Mouse (Mus musculus) T-cell, adult 2 months (primary cell): ENCODE data around the gene March1.

Source experiments
- DNase-seq: peaks from one replicate; pipeline ENCODE4 v3.0.0; 2022; ENCODE audit warnings: low spot score

March1 gene

DNA sequence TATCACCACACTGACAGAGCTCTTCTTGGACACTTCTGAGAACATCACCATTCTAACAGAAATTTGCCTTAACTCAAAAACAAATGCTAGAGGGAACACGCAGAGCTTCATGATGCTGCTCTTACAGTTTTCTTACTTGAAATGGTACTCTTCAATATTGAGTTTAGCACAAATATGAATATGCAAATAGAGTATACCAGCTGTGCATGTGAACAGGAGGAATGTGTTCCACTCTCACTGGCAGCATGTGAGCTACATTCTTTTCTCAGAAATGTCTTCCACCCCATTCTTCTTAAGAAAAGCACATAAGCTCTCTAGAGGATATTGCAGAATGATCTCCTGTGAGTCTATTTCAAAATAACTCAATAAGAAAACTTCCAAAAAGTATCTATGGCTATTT is 370.0 kb downstream of the March1 start:
- no peak for DNase-seq

DNA sequence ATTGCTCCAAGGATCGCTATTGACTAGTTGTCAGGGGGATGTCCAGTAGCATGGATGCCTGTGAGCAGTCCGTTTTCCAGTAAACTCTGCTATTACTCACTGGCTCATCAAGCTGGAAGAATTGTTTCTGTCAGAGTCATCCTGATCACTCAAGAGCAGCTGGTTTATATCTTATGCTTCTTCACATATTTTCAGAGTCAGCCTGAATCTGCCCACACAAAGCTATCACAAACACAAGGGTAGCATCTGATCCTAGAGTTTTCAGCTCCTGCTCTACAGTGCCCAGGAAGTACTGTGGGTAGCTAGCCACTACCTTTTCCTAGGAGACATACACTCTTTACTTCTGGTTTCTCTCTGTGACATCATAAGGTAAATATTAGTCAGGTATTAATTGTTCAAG is 405.1 kb downstream of the March1 start:
- DNase-seq = no peak

DNA sequence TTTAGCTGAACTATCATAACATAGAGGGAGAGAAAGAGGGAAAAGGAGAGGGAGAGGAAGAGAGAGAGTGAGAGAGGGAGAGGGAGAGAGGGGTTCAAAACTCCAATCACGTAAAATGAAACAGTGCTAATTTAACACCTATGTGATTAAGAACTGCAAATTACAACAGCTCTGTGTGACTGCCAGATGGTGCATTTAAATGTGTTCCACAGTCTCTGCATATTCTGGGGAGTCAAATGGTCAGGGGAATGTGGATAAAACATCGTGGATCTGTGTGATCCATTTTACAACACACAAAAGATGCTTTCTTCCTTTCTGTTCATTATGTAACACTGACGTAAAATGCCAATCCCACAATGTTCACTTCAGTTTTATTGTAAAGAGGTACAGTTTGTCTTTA is 416.0 kb downstream of the March1 start:
- no peak for DNase-seq

DNA sequence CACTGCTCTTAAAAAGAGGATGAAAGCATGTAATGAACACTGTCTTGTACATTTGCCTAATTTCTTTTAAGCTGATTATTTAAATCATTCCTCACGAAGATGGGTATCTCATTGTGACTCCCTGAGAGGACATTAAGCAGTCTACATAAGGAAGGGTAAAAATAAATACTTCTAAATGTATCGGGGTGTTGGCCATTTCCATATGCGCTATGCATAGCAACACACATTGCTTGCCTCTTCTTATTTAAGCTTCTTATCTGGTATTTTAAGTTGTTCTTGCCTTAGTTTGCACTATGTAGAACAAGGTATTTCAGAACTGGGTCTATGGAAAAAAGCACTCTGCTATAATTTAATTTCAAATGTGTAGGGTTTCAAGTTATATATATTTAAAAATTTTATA is 416.7 kb downstream of the March1 start:
- no peak for DNase-seq

DNA sequence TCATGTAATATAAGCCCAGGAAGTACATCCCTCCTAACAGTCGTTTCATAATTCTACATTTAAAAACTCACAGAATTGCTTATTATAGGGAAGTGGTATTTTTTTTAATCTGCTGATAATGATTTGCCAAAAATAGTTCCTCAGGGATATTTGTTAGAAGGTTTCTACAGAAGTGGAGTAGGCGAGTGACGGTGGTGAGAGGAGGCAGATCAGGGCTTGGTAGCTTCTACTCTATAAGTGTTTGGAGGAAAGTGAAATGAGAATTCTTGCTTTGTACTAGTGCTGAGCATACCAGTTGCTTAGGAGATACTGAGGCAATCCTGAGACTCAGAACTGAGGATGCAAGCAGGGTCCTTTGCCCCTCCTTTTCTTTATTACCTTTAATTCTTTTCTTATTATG is 476.5 kb downstream of the March1 start:
- no peak for DNase-seq

DNA sequence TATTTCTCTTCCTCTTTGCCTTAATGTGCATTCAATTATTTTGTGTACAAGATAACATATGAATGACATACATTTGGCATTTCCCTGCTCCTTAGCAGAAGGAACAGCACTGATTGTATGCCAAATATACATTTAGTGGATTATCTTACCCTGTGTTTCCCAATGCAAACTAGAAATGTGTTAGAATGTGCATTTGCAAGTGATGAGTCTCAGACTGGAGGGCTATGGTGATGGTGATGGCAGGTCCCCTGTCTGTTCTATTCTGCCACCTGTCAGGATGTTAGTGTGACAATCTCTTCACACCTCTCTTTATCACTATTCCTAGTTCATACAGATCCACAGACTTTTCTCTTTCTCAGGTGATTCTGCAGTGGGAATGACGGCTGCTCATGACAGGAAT is 480.4 kb downstream of the March1 start:
- DNase-seq = no peak

DNA sequence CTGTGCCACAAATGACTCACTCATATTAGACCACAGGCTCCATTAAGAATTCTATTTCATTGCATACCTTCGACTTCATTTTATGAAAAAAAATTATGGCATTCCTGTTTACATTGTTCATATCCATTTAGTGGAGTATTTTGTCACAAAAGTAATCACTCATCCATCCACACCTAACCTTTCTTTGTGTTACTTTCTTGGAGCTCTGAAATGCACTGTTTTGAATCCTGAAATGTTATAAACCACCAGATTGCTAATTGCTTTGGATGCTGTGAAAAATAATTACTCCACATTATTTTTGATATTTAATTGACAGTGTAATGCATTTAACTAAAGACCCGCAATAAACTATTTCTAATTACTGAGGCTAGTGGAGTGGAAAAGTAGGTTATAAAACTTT is 501.6 kb downstream of the March1 start:
- no peak for DNase-seq

DNA sequence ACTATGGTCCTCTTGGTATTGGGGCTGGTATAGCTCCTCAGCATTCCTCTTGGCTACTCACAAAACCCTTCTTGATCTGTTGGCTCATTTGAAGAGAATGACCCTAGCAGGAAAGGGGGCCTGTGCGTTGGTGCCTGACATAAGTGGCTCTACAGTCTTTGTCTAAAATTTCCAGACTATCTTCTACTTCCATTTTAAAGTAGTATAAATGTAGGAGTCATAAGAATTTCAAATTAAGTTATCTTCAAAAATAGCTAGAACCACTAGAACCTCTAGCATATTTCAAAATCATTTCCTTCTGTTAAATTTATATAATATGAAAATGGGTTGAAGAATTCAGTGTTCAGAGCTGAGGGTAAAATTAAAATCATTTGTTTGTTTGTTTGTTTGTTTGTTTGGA is 541.9 kb downstream of the March1 start:
- no peak for DNase-seq

DNA sequence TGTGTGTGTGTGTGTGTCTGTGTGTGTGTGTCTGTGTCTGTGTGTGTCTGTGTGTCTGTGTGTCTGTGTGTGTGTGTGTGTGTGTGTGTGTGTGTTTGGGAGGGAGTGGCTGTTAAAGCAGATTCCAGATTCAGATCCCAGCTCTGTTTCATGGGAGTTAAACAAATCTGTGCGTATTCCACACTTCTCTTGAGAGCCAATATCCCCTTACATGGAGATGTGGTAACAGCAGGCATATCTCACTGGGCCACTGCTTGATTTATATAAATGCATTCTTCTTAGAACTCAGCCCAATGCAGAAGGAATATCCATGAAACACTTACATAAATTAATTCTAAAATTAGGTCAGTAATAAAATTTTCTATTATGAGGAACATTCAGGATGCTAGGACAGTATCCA is 549.1 kb downstream of the March1 start:
- no peak for DNase-seq

DNA sequence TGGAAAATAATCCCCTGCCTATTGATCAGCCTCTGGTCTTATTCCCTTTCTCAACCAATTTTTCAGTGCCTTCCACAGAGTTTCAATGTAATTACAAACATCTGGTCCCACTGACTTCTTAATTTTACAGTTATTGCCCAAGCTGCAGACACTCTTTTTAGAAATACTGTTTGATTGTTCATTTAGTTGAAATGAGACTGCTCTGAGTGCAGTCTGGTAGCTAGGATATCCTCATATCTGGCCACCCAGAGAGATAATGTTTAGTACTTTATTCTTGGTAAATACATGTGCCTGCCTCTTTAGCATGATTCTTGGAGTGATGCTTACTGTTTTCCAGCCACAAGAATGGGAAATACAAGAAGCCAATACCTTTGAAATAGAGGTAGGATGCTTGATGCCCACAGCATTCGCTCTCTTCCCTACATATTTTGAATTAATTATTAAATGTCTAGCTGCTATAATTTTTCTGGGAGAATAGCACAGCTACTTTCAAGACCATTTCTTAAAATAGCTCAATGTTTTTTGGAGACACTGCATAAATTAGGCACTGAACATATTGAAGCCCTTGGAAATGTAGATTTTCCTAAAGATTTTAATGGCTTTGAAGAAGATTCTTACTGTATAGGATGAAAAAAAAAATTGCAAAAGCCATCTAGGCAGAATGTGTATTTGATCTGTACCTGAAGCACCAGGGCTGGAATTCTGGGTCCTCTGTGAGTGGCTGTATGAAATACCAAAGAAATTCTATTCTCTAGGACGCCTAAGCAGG is 549.9 kb downstream of the March1 start:
- no peak for DNase-seq

DNA sequence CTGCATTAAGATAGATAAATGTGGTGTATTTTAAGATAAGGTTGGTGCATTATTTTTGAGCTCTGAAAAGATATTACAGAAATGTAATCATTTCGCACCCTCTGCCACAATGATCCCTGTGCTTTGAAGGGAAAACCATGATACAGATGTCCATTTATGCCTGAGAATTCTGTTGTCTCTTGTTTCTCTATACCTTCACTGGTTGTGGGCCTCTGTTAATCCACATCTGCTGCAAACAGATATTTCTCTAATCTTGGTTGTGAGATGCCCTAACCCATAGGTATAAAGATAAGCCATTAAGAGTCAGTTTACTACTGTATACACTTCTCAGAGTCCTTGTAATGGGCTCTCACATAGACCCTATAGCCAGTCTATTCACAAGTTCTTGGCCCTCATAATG is 561.6 kb downstream of the March1 start:
- DNase-seq = no peak

DNA sequence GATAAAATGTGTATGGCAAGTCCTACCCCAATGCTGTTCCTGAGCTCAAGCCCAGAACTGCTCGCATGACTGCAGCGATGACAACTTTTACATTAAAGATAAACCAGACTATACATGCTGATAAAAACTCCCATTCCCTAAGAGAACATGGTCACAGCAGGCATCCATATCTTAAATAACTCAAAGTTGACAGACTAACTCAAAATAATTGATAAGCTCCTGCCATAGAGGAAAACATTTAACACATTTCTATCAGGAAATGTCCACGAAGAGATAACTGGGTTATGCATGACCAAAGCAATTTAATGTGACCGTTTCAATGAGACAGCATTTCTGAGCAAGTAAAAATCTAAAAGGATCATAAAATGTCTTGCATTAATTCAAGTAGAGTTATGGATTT is 563.6 kb downstream of the March1 start:
- DNase-seq = no peak

DNA sequence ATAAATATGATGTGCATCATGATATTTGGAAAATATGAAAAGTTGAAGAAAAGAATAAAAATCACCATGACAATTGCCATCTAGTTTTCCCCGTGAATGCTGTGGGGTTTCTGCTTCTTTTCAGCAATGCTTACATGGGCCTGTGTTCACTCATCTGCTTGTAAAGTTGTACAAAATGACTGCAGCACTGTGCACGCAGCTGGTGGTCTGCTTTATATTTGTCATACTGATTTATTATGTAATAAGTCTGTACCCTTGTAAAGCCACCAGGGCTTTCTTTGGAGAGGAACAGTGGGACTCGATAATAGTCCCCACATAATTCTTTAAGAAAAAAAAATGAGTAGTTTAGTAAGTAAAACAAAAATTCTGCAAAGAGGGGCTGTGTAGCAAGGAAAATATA is 564.6 kb downstream of the March1 start:
- no peak for DNase-seq

DNA sequence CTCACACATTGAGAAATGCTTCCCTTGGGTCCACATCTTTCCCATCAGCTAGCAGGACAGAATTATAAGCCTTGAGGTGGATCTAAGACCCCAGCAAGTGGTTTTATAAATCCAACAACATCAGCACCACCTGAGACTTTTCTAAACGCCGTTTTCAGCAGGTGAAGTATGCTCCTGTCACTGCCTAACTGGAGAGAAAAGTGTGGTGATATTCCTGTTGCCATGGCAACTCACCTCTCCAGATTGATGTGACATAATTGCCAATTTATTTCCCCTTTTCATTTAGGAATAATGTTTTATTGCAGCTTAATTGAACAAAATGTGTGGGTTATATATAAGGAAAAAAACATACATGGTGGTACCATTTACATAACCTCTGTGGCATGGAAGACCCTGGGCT is 565.8 kb downstream of the March1 start:
- DNase-seq = no peak

DNA sequence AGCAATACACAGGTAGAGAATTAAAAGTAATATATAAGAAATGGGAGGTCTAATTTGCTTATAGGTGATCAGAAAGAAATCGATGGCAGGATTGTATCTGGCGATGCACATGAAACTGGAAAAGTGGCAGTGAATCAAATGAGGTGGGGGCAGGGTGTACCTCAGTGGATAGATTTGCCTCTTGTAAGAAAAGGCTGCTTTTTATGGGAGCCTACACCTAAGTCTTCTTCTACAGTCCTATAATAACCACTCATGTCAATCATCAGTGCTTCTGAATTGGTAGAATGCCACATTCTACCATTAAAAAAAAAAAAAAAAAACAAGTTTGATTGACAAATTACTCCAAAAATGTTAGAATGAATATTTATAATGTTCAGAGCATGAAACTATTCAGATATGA is 567.5 kb downstream of the March1 start:
- DNase-seq = no peak

DNA sequence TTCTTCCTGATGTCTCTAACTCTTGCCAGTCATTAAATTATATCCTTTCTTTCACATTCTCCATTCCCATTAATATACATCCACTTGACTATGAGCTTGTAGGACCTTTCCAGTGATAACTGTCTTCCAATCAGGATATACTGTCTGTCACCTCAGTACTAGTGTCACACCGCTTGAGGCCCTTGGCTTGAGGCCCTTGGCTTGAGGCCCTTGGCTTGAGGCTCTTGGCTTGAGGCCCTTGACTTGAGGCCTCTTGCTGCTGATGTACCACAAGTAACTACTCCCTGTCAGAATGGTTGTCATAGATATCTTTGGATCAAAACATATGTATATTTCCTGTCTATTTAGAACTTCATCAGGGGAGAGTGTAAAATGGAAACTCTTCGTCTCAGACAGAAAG is 576.7 kb downstream of the March1 start:
- no peak for DNase-seq

DNA sequence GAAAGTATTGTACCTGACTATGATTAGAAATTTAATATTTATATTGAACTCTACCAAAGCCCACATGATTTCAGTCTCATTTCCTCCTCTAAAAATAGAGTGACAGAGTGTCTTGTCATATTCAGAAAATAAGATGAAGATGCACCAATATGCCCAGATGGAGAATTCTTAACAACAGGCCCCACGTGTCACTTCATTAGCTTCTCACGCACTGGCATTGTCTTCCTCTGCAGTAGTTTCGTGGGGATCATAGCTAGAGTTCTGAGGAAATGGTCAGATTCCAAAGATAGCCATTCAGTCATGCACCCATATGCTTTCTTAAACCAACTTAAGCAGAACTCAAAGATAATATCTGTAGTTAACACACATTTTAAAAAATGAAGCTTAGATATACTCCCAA is 582.5 kb downstream of the March1 start:
- no peak for DNase-seq

DNA sequence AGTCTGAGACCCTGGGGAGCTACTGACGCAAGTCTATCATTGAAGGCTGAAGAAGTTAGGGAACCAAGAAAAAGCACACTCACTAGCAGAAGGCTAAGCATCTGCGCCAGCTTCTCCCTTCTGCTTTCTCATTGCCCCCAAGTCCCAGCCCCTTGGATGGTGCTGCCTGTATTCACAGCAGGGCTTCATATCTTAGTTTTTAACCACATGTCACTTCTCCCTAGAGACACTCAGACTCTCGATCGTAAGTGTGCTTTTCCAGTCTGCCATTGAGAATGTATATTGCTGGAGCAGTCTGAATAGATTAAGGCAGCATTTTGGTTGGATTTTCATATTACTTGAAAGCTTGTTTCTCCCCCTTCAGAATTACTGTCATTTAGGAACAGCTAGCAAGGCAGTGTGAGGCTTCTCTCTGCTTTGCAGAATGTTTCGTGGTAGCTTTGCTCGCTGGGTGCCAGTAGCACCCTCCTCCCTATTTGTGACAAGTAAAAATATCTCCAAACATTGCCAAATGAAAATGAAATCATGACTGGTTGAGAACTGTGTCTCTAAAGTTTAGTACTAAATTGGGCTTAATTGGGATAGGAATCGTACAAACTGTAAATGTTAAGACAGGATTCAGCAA is 586.2 kb downstream of the March1 start:
- DNase-seq = no peak

DNA sequence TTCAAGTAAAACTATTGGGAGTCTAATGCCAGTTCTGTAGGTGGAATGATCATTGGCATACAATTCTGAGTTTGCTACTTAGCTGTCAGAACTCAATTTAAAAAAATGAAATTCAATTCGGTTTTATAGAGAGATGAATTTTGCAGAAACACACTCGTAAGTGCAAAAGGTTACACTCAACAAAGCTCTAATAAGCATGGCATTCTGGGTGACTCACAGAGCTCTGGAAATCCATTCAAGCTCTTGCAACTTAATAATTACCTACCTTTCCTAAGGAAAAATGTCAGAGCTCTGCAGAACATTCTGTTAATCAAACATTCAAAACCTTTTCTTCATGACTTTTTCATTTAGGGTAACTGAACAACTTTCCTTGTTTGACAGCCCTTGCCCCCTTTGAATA is 591.9 kb downstream of the March1 start:
- DNase-seq = no peak

DNA sequence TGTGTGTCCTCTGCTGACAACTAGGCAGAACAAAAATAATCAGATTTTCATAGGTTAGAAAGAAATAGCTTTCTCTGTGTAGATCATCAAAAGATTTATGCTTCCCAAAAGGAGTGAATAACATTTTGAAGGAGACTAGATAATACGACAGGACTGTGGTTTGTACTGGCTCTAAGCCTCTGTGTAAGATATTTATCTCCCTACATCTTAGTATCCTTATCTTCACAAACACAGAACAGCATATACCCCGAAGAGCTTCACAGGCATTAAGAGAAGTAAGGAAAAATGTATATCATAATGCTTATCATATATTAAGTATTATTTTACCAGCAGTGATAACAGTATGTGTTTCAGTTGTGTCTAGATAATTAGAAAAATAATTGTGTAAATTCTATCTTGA is 592.6 kb downstream of the March1 start:
- DNase-seq = no peak

DNA sequence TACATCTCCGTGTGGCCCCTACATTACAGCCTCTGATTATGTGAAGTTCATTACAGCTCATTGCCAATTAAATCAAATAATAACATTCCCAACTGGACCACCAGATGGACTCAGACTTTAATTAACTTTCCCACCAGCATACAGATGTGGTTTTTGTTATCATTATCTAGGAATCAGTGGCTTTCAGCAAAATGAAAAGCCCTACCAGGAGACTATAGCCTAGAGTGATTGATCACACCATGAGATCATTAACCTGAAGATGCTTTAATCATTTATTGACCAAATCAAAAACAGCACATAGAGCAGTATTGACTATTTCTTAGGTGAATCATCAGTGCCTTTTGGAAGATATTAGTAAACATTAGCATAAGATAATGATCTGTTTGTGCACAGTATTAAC is 602.3 kb downstream of the March1 start:
- no peak for DNase-seq

DNA sequence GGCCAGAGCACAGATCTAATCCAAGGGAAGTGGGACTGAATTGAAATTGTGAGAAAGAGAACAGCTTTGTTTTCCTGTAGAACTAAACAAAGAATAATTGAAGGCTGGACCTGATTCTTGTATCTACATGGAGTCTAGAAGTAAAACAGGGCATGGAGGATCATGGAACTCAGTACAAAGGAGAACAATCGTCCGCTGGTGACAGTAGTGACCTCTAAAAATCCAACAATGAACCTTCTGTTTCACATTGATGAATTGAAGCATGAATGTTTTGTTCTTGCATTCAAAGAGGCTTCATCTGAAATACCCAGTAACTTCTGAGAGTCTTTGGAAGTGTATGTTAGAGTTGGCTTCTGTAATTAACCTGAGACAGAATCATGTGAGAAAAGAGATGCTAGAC is 612.2 kb downstream of the March1 start:
- DNase-seq = no peak

DNA sequence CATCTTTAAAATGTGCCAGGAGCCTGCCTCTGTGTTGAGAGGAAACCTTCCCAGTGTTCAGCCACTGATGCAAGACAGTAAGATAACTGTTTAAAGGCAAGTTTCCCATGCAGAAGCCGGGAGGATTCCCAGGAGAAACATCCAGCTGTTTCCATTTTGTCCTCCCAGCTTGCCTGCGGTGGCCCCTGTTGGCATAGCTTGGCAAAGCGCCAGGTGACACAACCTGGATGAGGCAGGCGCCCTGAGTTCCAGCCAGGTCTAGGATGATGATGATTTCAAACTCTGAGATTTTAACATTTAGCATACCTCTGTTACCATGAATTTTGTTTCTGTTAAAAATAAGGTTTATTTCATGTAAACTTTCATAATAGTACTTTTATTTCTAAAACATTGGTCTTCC is 651.8 kb downstream of the March1 start:
- no peak for DNase-seq

DNA sequence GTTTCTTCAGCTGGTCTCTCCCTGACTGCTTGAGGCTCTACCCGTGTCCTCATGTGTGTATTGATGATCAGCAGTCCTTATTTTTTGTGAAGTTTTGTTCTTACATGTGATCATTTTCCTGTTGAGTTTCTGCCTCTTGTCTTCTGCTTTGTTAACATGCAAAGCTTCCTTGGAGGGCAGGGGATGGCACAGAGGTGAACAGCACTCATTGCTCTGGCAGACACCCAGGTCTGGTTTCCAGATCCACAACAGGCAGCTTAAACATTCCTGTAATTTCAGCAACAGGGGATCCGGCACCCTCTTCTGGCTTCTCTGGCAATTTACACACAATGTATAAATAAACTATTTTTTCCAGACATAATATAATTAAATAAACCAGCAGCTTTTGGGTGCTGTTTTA is 652.4 kb downstream of the March1 start:
- no peak for DNase-seq
